Mouse (Mus musculus): ENCODE data around the gene Mmel1.

DNA sequence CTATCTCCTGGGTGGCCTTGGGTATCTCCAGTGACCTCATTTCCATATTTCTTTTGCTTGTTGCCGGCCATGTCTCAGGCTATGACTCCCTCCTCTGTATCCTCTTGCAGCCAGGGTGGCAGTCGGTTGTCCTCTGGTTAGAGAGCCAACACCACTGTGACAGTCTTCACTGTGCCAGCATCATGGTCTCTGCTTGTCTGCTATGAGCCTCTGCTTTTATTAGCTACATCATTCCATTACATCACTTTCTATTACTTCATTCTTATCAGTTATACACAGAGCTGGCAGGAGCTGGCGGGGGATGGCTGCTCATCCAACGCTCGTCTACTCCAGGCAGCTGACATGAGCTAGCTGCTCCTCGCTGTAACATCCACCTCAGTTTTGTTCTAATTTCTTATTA lies 11.3 kb downstream of the Mmel1 start:
- TF ChIP-seq POLR2A (IDR thresholded peaks at IDR 0.05; ENCODE audit: low read depth, low read length) (no peak), CTCF (IDR thresholded peaks at IDR 0.05; ENCODE audit: borderline replicate concordance, insufficient read depth, low read length) (no peak)

All from embryonic fibroblast, embryonic 13.5 days (primary cell).